Mouse (Mus musculus) left cerebral cortex, postnatal 25 days (tissue): ENCODE data around the gene Ercc2. TPM values are rescaled to one million over a fixed set of nuclear protein-coding genes. Genes with fewer than 3 reads are reported as not detected.
A peak's percentile ranks its signal among the peaks of the same experiment; 100 is the strongest.

Source experiments
- DNase-seq, 2 experiments: peaks; one replicate each; pipeline ENCODE4 v3.0.0; 2022; ENCODE audit warnings: low spot score in 2 of 2, mixed read lengths in 1 of 2
- intact Hi-C: fragments of 180-260 bp; cut with DNase I; formaldehyde crosslinking; loops from one replicate; pipeline ENCODE4 v1.15.1; 2025
- total RNA-seq, 2 experiments: library from RNA; stranded (reverse); gene quantifications; 2 replicates each; pipeline ENCODE4 v1.2.3; 2021

The Ercc2 gene
- total RNA-seq, 2 experiments from 2014 or later = 31.9 to 32.3 TPM

DNA sequence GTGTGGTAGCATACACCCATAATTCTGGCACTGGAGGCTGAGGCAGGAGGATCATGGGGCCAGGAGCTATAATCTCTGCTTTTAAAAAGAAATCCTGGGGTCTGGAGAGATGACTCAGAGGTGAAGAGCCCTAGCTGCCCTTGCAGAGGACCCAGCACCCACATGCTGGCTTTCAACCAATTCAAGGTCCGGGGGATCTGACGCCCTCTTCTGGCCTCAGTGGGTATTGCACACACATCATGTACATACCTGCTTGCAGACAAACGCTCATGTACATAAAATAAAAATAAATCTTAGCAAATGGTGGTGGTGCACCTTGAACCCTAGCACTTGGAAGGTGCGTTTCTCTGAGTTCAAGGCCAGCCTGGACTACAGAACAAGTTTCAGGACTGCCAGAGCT lies 19.1 kb downstream of the Ercc2 start:
- no peak for DNase-seq
- intact Hi-C loops = no loop called here

GRCm38 (mm10) chr7:19402535-19403112 lies 20.8 kb downstream of the Ercc2 start:
- DNase-seq = peak in 1 of 2 experiments; percentile 60
- intact Hi-C loops = no loop called here

- intact Hi-C loops = no loop called here
- DNase-seq = no peak
These were observed 22.0 kb downstream of the Ercc2 start, which contains the start of gene Klc3 for GRCm38 (mm10) chr7:19403731-19404296. Gene Klc3, minus strand, starts transcription at chr7:19404104.

GRCm38 (mm10) chr7:19404476-19404875 lies 22.7 kb downstream of the Ercc2 start, which contains the start of gene Ckm:
Gene Ckm, plus strand, starts transcription at chr7:19404776.
- intact Hi-C loops = no loop called here

DNA sequence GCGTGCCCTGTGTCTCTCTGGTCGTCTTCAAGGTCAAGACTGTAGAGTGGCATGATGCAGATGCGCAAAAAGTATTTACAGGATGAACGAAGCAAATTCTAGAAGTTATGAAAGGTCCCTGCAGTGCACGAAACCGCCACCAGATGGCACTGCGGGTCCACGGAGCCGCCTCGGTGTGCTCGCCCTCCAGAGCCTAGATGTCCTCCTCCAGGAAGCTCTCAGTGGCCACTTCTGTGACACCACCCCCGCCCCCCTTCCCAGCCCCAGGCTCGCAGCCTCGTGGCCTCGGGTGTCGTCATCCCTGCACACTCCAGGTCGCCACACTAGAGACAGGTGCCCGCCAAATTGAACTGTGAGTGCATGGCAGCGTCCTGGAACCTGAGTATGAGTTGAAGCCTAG lies 23.6 kb downstream of the Ercc2 start:
- peak; percentile 75 to 76 for DNase-seq
- intact Hi-C loops = loop anchor here (5.0 kb wide), 4 partner anchors 77 to 297 kb away; no protein-coding TSS in a partner anchor

More at GRCm38 (mm10) chr7:19404476-19404875, 22.7 kb downstream of the Ercc2 start, which contains the start of gene Ckm:
- no peak for DNase-seq

DNA sequence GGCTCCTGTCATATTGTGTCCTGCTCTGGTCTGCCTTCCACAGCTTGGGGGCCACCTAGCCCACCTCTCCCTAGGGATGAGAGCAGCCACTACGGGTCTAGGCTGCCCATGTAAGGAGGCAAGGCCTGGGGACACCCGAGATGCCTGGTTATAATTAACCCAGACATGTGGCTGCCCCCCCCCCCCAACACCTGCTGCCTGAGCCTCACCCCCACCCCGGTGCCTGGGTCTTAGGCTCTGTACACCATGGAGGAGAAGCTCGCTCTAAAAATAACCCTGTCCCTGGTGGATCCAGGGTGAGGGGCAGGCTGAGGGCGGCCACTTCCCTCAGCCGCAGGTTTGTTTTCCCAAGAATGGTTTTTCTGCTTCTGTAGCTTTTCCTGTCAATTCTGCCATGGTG lies 27.9 kb downstream of the Ercc2 start:
- intact Hi-C loops = loop anchor here (5.0 kb wide), 4 partner anchors 73 to 293 kb away; no protein-coding TSS in a partner anchor
- no peak for DNase-seq

- intact Hi-C loops = no loop called here
- no peak for DNase-seq
These were observed 29.0 kb downstream of the Ercc2 start for GRCm38 (mm10) chr7:19410766-19411344.

DNA sequence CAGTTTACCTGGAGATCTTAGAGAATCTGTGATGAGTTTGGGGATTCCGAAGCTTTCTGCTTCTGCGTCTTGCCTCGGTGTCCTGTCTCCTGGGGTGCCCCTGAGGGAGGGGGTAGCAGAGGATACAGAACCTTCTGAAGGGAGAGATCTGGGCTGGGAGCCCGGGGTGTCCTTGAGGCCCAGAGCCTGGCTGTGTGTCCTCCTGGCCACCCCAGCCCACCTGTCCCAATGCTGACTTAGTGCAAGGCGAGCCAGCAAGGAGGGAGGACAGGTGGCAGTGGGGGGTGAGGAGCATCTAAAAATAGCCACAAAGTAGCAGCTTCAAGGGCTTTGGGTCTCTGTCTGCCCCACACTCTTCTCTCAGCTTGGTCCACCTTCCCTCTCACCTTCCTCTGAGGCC lies 30.0 kb downstream of the Ercc2 start:
- DNase-seq = no peak
- intact Hi-C loops = no loop called here

DNA sequence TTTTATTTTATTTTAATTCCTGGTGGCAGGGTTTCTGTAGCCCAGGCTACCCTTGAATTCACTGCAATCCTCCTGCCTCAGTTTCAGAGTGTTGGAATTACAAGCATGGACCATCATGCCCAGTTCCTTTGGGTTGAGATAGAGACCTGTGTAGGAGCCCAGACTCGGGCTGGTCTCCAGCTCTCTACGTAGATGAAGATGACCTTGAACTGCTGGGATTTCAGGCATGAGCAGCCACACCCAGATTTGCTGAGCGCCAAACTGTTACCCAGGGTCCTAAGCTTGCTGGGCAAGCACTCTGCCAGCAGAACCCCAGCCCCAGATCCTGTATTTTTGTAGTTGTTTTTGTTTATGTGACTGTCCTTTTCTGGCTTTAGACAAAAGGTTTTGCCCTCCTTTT lies 31.7 kb downstream of the Ercc2 start:
- intact Hi-C loops = no loop called here
- DNase-seq = no peak

- no peak for DNase-seq
These were observed 34.8 kb downstream of the Ercc2 start for GRCm38 (mm10) chr7:19416590-19416989.

DNA sequence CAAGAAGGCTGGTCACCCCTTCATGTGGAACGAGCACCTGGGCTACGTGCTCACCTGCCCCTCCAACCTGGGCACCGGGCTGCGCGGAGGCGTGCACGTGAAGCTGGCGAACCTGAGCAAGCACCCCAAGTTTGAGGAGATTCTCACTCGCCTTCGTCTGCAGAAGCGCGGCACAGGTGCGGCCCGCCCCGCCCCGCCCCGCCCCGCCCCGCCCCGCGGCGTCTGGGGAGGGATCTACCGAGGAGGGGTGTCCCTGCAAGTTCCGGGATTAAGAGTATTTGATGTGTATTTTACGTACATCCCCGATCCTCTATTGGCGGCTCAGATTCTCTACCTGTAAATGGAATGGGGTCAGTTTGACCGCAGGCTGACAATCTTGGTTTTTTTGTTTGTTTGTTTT lies 38.3 kb downstream of the Ercc2 start:
- DNase-seq = no peak

More at GRCm38 (mm10) chr7:19416590-19416989, 34.8 kb downstream of the Ercc2 start:
- intact Hi-C loops = no loop called here

GRCm38 (mm10) chr7:19420821-19421636 lies 39.2 kb downstream of the Ercc2 start:
- DNase-seq = peak; percentile 90 to 95
- intact Hi-C loops = no loop called here

More for the DNA sequence above, 38.3 kb downstream of the Ercc2 start:
- intact Hi-C loops = no loop called here

- intact Hi-C loops = no loop called here
- no peak for DNase-seq
These were observed 41.3 kb downstream of the Ercc2 start for GRCm38 (mm10) chr7:19423083-19423482.

GRCm38 (mm10) chr7:19424051-19424450 lies 42.2 kb downstream of the Ercc2 start:
- intact Hi-C loops = no loop called here
- no peak for DNase-seq

DNA sequence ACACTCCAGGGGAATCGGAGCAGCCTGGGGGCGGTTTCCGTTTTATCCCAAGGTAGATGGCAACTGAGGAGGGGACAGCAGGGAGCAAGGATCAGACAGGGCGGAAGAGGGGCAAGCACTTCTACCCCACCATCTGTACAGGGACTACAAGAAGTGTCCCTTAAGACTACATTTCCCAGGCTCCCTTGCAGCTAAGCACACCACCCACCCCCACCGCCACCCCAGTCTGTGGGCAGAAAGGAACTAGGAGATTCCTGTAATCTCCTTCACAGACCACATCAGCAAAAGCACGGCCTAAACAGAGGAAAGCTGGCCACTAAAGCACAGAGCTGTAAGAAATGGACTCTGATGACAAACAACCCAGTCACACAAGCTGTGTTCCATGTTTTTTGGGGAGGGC lies 44.5 kb downstream of the Ercc2 start:
- intact Hi-C loops = no loop called here

DNA sequence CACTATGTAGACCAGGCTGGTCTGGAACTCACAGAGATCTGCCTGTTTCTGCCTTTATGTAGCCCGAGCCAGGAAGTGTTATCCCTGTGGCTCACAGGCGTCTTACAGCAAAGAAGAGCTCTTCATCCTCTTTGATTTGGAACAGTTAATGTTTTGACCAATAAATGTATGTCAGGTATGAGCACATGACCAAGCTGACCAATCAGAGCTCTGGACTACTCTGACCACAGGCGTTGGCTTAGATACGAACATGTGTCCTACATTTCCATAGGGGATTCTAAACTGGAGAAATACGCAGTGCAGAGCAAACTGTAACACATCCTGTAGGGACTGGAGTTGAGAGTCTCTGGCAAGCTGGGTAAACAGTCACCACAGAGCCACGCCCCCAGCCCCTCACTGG lies 45.1 kb downstream of the Ercc2 start:
- peak in 1 of 2 experiments; percentile 62 for DNase-seq
- intact Hi-C loops = no loop called here

More for the DNA sequence above, 44.5 kb downstream of the Ercc2 start:
- DNase-seq = peak; percentile 32 to 78

- intact Hi-C loops = no loop called here
- DNase-seq = no peak
These were observed 46.3 kb downstream of the Ercc2 start for GRCm38 (mm10) chr7:19427999-19428650.

- DNase-seq = no peak
- intact Hi-C loops = loop anchor here (10.0 kb wide), 1 partner anchor 55 kb away; no protein-coding TSS in a partner anchor
These were observed 47.9 kb downstream of the Ercc2 start for GRCm38 (mm10) chr7:19429726-19430125.

DNA sequence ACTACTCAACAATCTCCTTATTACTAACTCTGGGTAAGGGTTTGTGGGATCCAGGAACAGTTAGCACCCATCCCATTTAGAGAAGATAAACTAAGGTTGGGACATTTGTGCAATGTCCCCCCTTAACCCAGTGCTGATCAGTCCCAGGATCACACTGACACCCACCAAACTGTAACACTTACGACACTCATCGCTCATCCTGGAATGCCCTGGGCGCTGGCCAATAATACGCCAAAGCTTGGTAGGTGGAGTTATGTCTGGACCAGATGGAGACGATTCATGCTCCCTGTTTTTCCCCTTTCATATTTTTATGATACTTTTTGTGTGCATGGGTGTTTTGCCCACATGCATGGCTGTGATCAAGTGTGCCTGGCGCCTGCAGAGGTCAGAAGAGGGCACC lies 48.6 kb downstream of the Ercc2 start:
- intact Hi-C loops = loop anchor here (10.0 kb wide), 1 partner anchor 56 kb away; no protein-coding TSS in a partner anchor
- no peak for DNase-seq
